In genomic region chr14:51146685-51147084, GRCm38 (mm10) we compare ENCODE assay signal across 26 mouse cellular contexts. TPM values are rescaled to one million over a fixed set of nuclear protein-coding genes. Genes with fewer than 3 reads are reported as not detected.
DNase-seq lines count a peak whose midpoint lies in the region; ATAC-seq and TF ChIP-seq lines count a peak whose summit lies in the region.
"Had no signal": no experiment of that assay in that cellular context is flagged by ENCODE, and none has a peak within 500 bp of the region (broad histone marks: within the 10 kb centered on the region; RNA-seq: fewer than 3 reads in every experiment).

Gene Rnase1 (minus strand): TSS chr14:51146785.

- DNase-seq in layer of hippocampus, adult 2 months (ENCODE audit: low spot score in 2 of 2): no peak
- DNase-seq in layer of hippocampus, adult 18-20 months (ENCODE audit: low spot score in 2 of 2): no peak
- DNase-seq in spleen, adult 2 months (ENCODE audit: low read depth in 1 of 2, low spot score in 2 of 2): no peak
- DNase-seq in spleen, adult 12 weeks (ENCODE audit: low spot score): no peak
- DNase-seq in large intestine, adult 2 months (ENCODE audit: low read depth, low spot score): no peak
- DNase-seq in stomach, postnatal 0 days (ENCODE audit: low spot score): no peak
- no peak for DNase-seq in cerebellum, adult 9-10 months
- no peak for DNase-seq in limb, embryonic 10.5 days (ENCODE audit: low spot score)
- DNase-seq: adrenal gland, adult 2 months; B cell, adult 2 months; cerebellum, adult 18-20 months; cerebellum, postnatal 25 days; gastrocnemius, postnatal 10 days; kidney, adult 8-10 months; kidney, postnatal 10 days; lung, postnatal 4 days; right cerebral cortex, postnatal 25 days had no signal

- TF ChIP-seq CTCF in layer of hippocampus, adult 2 months (conservative IDR thresholded peaks at IDR 0.05): no peak
- no peak for TF ChIP-seq CTCF in spleen, adult 2 months (IDR thresholded peaks at IDR 0.05; ENCODE audit: extremely low read depth, insufficient read depth, insufficient read length, insufficient replicate concordance)
- no peak for TF ChIP-seq CTCF in stomach, postnatal 0 days (IDR thresholded peaks at IDR 0.05; ENCODE audit: low read depth)

- WGBS in spleen, adult 2 months: 77% methylated on average over 2 of the region's 2 CpGs
- 30% methylated on average over 2 of the region's 2 CpGs for WGBS in large intestine, adult 2 months
- WGBS in stomach, postnatal 0 days: 50% methylated on average over 2 of the region's 2 CpGs
- WGBS in limb, embryonic 10.5 days: 79% methylated on average over 2 of the region's 2 CpGs

- no peaks in the 10 kb centered on the region for H3K27me3 ChIP-seq in spleen, adult 2 months (ENCODE audit: control insufficient read depth, insufficient read depth, low read length)
- no peaks in the 10 kb centered on the region for H3K27me3 ChIP-seq in stomach, postnatal 0 days (ENCODE audit: control insufficient read depth, insufficient read depth, low read length)
- no peaks in the 10 kb centered on the region for H3K27me3 ChIP-seq in limb, embryonic 10.5 days (ENCODE audit: low read depth, poor library complexity, severe bottlenecking)
- H3K27me3 ChIP-seq: CH12.LX; embryonic facial prominence, embryonic 12.5 days; forebrain, embryonic 15.5 days; lung, embryonic 15.5 days; Patski had no signal

- H3K9ac ChIP-seq in stomach, postnatal 0 days (ENCODE audit: low read length): no peak within 1 kb of the TSS
- H3K9ac ChIP-seq: embryonic facial prominence, embryonic 12.5 days; forebrain, embryonic 15.5 days; lung, embryonic 15.5 days had no signal

- H3K9me3 ChIP-seq in stomach, postnatal 0 days (ENCODE audit: control insufficient read depth, low read length): no peaks in the 10 kb centered on the region
- no peaks in the 10 kb centered on the region for H3K9me3 ChIP-seq in limb, embryonic 10.5 days (replicated peaks)
- H3K9me3 ChIP-seq: embryonic facial prominence, embryonic 12.5 days; forebrain, embryonic 15.5 days; G1E; lung, embryonic 15.5 days; midbrain, embryonic 10.5 days had no signal

- no peak for TF ChIP-seq POLR2A in spleen, adult 2 months (IDR thresholded peaks at IDR 0.05; ENCODE audit: low read depth, low read length)

- no peak within 1 kb of the TSS for H3K4me2 ChIP-seq in stomach, postnatal 0 days (replicated peaks; ENCODE audit: low read depth)
- H3K4me2 ChIP-seq: embryonic facial prominence, embryonic 12.5 days; forebrain, embryonic 15.5 days; heart, embryonic 11.5 days; lung, embryonic 15.5 days had no signal

- ATAC-seq in stomach, postnatal 0 days (ENCODE audit: low FRiP score, low TSS enrichment): no peak
- ATAC-seq: forebrain, embryonic 15.5 days; Patski had no signal

- no peaks in the 10 kb centered on the region for H3K4me1 ChIP-seq in spleen, adult 2 months (ENCODE audit: control insufficient read depth, insufficient read depth, insufficient read length)
- no peaks in the 10 kb centered on the region for H3K4me1 ChIP-seq in stomach, postnatal 0 days (replicated peaks; ENCODE audit: control insufficient read depth, insufficient read depth)
- H3K4me1 ChIP-seq in limb, embryonic 10.5 days: no peaks in the 10 kb centered on the region
- H3K4me1 ChIP-seq: embryonic facial prominence, embryonic 12.5 days; forebrain, embryonic 15.5 days; lung, embryonic 15.5 days had no signal

- no peak for TF ChIP-seq EP300 in stomach, postnatal 0 days (optimal IDR thresholded peaks at IDR 0.05)

- no peak within 1 kb of the TSS for H3K4me3 ChIP-seq in layer of hippocampus, adult 2 months
- no peak within 1 kb of the TSS for H3K4me3 ChIP-seq in spleen, adult 2 months (ENCODE audit: extremely low read depth, insufficient read depth, insufficient read length)
- H3K4me3 ChIP-seq in stomach, postnatal 0 days (ENCODE audit: low read depth, low read length): no peak within 1 kb of the TSS
- H3K4me3 ChIP-seq in limb, embryonic 10.5 days: no peak within 1 kb of the TSS
- H3K4me3 ChIP-seq: embryonic facial prominence, embryonic 12.5 days; forebrain, embryonic 15.5 days; lung, embryonic 15.5 days; midbrain, embryonic 10.5 days had no signal

- no peaks in the 10 kb centered on the region for H3K36me3 ChIP-seq in spleen, adult 2 months (ENCODE audit: control insufficient read depth, insufficient read depth, low read length)
- no peaks in the 10 kb centered on the region for H3K36me3 ChIP-seq in stomach, postnatal 0 days (ENCODE audit: control insufficient read depth, insufficient read depth, low read length)
- H3K36me3 ChIP-seq in limb, embryonic 10.5 days: no peaks in the 10 kb centered on the region
- H3K36me3 ChIP-seq: embryonic facial prominence, embryonic 12.5 days; forebrain, embryonic 15.5 days; G1E; lung, embryonic 15.5 days; midbrain, embryonic 10.5 days had no signal

- H3K27ac ChIP-seq in layer of hippocampus, adult 2 months: peak within 1 kb of the TSS; percentile 55; the same call in 1 of the 2 replicates
- no peak within 1 kb of the TSS for H3K27ac ChIP-seq in spleen, adult 2 months (ENCODE audit: insufficient read depth, low read length)
- peak within 1 kb of the TSS; percentile 49 for H3K27ac ChIP-seq in stomach, postnatal 0 days (replicated peaks)
- H3K27ac ChIP-seq in limb, embryonic 10.5 days: no peak within 1 kb of the TSS
- H3K27ac ChIP-seq: embryonic facial prominence, embryonic 12.5 days; forebrain, embryonic 15.5 days; lung, embryonic 15.5 days; midbrain, embryonic 10.5 days had no signal

RNA-seq across cellular contexts. Expression of gene Rnase1, which starts in this region (rescaled TPM):
- total RNA-seq in layer of hippocampus, adult 2 months (2021): 1 to 10 TPM; 3.4 to 4.8 TPM
- total RNA-seq in layer of hippocampus, adult 18-20 months (2021): 1 to 10 TPM; 2.4 to 3.7 TPM
- polyA plus RNA-seq in spleen, adult 2 months (2012; rRNA removed): 1,669 and 1,717 TPM in 2 replicates
- 17.4 and 38.2 TPM in 2 replicates for polyA plus RNA-seq in large intestine, adult 2 months (2012; rRNA removed)
- polyA plus RNA-seq in stomach, postnatal 0 days (2015; fragmentation: Nextera tagmentation; extraction: Ambion mirVana): 21.1 and 24.2 TPM in 2 replicates
- 0.15 TPM in 1 of 2 replicates, not detected in the other for polyA plus RNA-seq in limb, embryonic 10.5 days (2016; fragmentation: Nextera tagmentation; extraction: Ambion mirVana)
- total RNA-seq: gastrocnemius, postnatal 10 days; hematopoietic stem cell, adult 5-6 weeks had no signal
- polyA plus RNA-seq: adrenal gland, adult 2 months; embryonic facial prominence, embryonic 12.5 days; G1E; heart, embryonic 11.5 days; midbrain, embryonic 10.5 days; Patski had no signal

Comparison
In these comparisons a context has a peak if more than half of its experiments do, and no peak if none do; other contexts are left out.
1. RNA of gene Rnase1 (polyA plus RNA-seq): 1,669 to 1,717 TPM in spleen, adult 2 months; 21.1 to 24.2 TPM in stomach, postnatal 0 days, 17.4 to 38.2 TPM in large intestine, adult 2 months and 0.15 TPM in limb, embryonic 10.5 days; every median in the first group is over 10 times any median in the second.
2. H3K27ac ChIP-seq: peak in layer of hippocampus, adult 2 months (single experiment) and stomach, postnatal 0 days (single experiment); none in spleen, adult 2 months (single experiment) and limb, embryonic 10.5 days (single experiment).